Mouse (Mus musculus) T-helper 1 cell (primary cell): Measurements from ENCODE around the gene Fndc11.

Experiments
- in situ Hi-C: fragments of 300-600 bp; cut with MboI, MseI; formaldehyde crosslinking; loops from one replicate; pipeline ENCODE4 v1.15.1; 2025; ENCODE audit warnings: high pct_unique_total_duplicates

Fndc11 gene

GRCm38 (mm10) chr2:181266839-181267238 lies 47.0 kb downstream of the Fndc11 start:
- in situ Hi-C loops: no loop called here

GRCm38 (mm10) chr2:181272092-181272491 lies 52.3 kb downstream of the Fndc11 start:
- in situ Hi-C loops: no loop called here
